8 mouse cellular contexts compared by ENCODE assay signal in genomic region chr1:169968792-169969515, GRCm38 (mm10). TPM values are rescaled to one million over a fixed set of nuclear protein-coding genes. Genes with fewer than 3 reads are reported as not detected.
DNase-seq lines count a peak whose midpoint lies in the region; ATAC-seq lines count a peak whose summit lies in the region.

Gene Hsd17b7, minus strand, starts transcription at chr1:169969241.

- H3K27me3 ChIP-seq in hindbrain, embryonic 14.5 days (ENCODE audit: control insufficient read depth, insufficient read depth, low read length), result no peaks in the 10 kb centered on the region

- peaks cover 21% of the 10 kb centered on the region for H3K4me1 ChIP-seq in hindbrain, embryonic 14.5 days (replicated peaks; ENCODE audit: control insufficient read depth, insufficient read depth, low read length)

- H3K9me3 ChIP-seq in hindbrain, embryonic 14.5 days (ENCODE audit: control insufficient read depth, low read length), result no peaks in the 10 kb centered on the region

- under 1% methylated on average over 48 of the region's 48 CpGs for WGBS in hindbrain, embryonic 14.5 days

- peak; percentile 100 for ATAC-seq in hindbrain, embryonic 14.5 days (ENCODE audit: low FRiP score)

- H3K9ac ChIP-seq in hindbrain, embryonic 14.5 days, result peak within 1 kb of the TSS; percentile 67

- H3K36me3 ChIP-seq in hindbrain, embryonic 14.5 days (replicated peaks; ENCODE audit: control insufficient read depth, insufficient read depth), result peaks cover 23% of the 10 kb centered on the region

- peak within 1 kb of the TSS; percentile 82 for H3K27ac ChIP-seq in hindbrain, embryonic 14.5 days

- H3K4me3 ChIP-seq in hindbrain, embryonic 14.5 days (replicated peaks; ENCODE audit: low read length), result peak within 1 kb of the TSS; percentile 52

- peak; percentile 99 for DNase-seq in R1 (ENCODE audit: low read depth, low spot score)
- DNase-seq in cerebellum, postnatal 25 days, result peak; percentile 97 to 98
- DNase-seq in frontal cortex, postnatal 25 days (ENCODE audit: low spot score in 2 of 2), result peak; percentile 96
- DNase-seq in hindbrain, embryonic 14.5 days (ENCODE audit: low spot score), result peak; percentile 97
- DNase-seq in layer of hippocampus, postnatal 36 days, result peak; percentile 97 to 98
- DNase-seq in lung, postnatal 36 days, result peak; percentile 100
- peak; percentile 99 for DNase-seq in retina, postnatal 1 day
- DNase-seq in urinary bladder, adult 18-20 months (ENCODE audit: low spot score in 2 of 2), result peak; percentile 91 to 98

- H3K4me2 ChIP-seq in hindbrain, embryonic 14.5 days (replicated peaks), result peak within 1 kb of the TSS; percentile 90

RNA-seq across cellular contexts. Expression of gene Hsd17b7, which starts in this region (rescaled TPM):
- polyA plus RNA-seq in hindbrain, embryonic 14.5 days (2014; fragmentation: Nextera tagmentation; extraction: Ambion mirVana), result 30.6 and 35.8 TPM in 2 replicates
- 10 to 100 TPM; 15.0 to 15.4 TPM for total RNA-seq in layer of hippocampus, postnatal 36 days (2021)

Comparison
In these comparisons a context has a peak if more than half of its experiments do, and no peak if none do; other contexts are left out.
1. Peak in every context shown above with its lines: DNase-seq, ATAC-seq, H3K4me3 ChIP-seq and H3K27ac ChIP-seq.